7 mouse cellular contexts compared by ENCODE assay signal in the genomic region with DNA sequence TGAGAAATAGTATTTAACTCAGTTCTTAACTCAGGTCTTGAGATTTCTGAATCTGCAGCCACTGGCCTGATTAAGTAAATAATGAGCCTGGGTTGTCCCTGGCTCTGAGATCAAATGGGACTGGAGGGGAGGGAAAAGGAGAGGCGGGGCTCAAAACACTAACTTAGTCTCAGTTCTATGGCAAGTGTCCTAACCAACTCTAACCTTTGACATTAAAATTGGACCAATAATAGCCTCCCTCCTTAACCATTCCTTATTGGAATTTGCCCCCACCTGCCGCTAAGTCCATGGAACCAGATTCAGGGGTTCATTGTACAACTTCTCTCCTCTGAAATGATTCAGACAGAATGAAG. TPM values are rescaled to one million over a fixed set of nuclear protein-coding genes. Genes with fewer than 3 reads are reported as not detected.
DNase-seq lines count a peak whose midpoint lies in the region; ATAC-seq lines count a peak whose summit lies in the region.

TSS of gene Bco2 (minus strand) at position 88 of the 353 bp plus-strand sequence.

- no peaks in the 10 kb centered on the region for H3K27me3 ChIP-seq in megakaryocyte, embryonic 14.5 days (replicated peaks)
- H3K27me3 ChIP-seq in forebrain, embryonic 14.5 days (replicated peaks; ENCODE audit: control insufficient read depth, insufficient read depth, low read length) = no peaks in the 10 kb centered on the region
- H3K27me3 ChIP-seq in limb, embryonic 10.5 days (ENCODE audit: low read depth, poor library complexity, severe bottlenecking) = no peaks in the 10 kb centered on the region
- H3K27me3 ChIP-seq in stomach, embryonic 15.5 days (replicated peaks) = no peaks in the 10 kb centered on the region

- DNase-seq in forebrain, embryonic 14.5 days (ENCODE audit: low spot score) = no peak
- DNase-seq in limb, embryonic 10.5 days (ENCODE audit: low spot score) = no peak
- DNase-seq in layer of hippocampus, adult 9-11 months = no peak
- no peak for DNase-seq in spleen, postnatal 14 days (ENCODE audit: low spot score in 2 of 2)

- H3K4me1 ChIP-seq in megakaryocyte, embryonic 14.5 days = peaks cover 9% of the 10 kb centered on the region
- peaks cover 4% of the 10 kb centered on the region; the same call in 1 of the 2 replicates for H3K4me1 ChIP-seq in forebrain, embryonic 14.5 days (ENCODE audit: control insufficient read depth, insufficient read depth, low read length)
- no peaks in the 10 kb centered on the region for H3K4me1 ChIP-seq in limb, embryonic 10.5 days
- no peaks in the 10 kb centered on the region for H3K4me1 ChIP-seq in stomach, embryonic 15.5 days

- H3K9me3 ChIP-seq in megakaryocyte, embryonic 14.5 days = no peaks in the 10 kb centered on the region
- H3K9me3 ChIP-seq in forebrain, embryonic 14.5 days (replicated peaks; ENCODE audit: control insufficient read depth, low read length) = no peaks in the 10 kb centered on the region
- H3K9me3 ChIP-seq in limb, embryonic 10.5 days (replicated peaks) = no peaks in the 10 kb centered on the region
- H3K9me3 ChIP-seq in stomach, embryonic 15.5 days = no peaks in the 10 kb centered on the region

- H3K4me3 ChIP-seq in megakaryocyte, embryonic 14.5 days (replicated peaks) = peak within 1 kb of the TSS; percentile 84
- peak within 1 kb of the TSS; percentile 7 for H3K4me3 ChIP-seq in forebrain, embryonic 14.5 days (ENCODE audit: low read depth, low read length)
- peak within 1 kb of the TSS; percentile 13 for H3K4me3 ChIP-seq in limb, embryonic 10.5 days
- no peak within 1 kb of the TSS for H3K4me3 ChIP-seq in stomach, embryonic 15.5 days (replicated peaks)

- 3% methylated on average over 2 of the region's 2 CpGs for WGBS in forebrain, embryonic 14.5 days
- 27% methylated on average over 2 of the region's 2 CpGs for WGBS in limb, embryonic 10.5 days
- 39% methylated on average over 2 of the region's 2 CpGs for WGBS in stomach, embryonic 15.5 days

- H3K27ac ChIP-seq in forebrain, embryonic 14.5 days (ENCODE audit: low read depth, low read length) = peak within 1 kb of the TSS; percentile 52
- 0 out of 2 replicates have a peak within 1 kb of the TSS, but pooled peaks have one; percentile 50 for H3K27ac ChIP-seq in limb, embryonic 10.5 days
- peak within 1 kb of the TSS; percentile 35; the same call in 1 of the 2 replicates for H3K27ac ChIP-seq in stomach, embryonic 15.5 days

- no peak; the same call in 1 of the 2 replicates for ATAC-seq in megakaryocyte, adult 5-6 weeks (ENCODE audit: poor library complexity, severe bottlenecking)
- peak; percentile 61 for ATAC-seq in forebrain, embryonic 14.5 days
- no peak for ATAC-seq in stomach, embryonic 15.5 days (ENCODE audit: insufficient read depth, low FRiP score, low read depth)

- no peaks in the 10 kb centered on the region for H3K36me3 ChIP-seq in megakaryocyte, embryonic 14.5 days (replicated peaks; ENCODE audit: low read length)
- H3K36me3 ChIP-seq in forebrain, embryonic 14.5 days (ENCODE audit: control insufficient read depth, insufficient read depth, low read length) = no peaks in the 10 kb centered on the region
- no peaks in the 10 kb centered on the region for H3K36me3 ChIP-seq in limb, embryonic 10.5 days
- H3K36me3 ChIP-seq in stomach, embryonic 15.5 days = no peaks in the 10 kb centered on the region

- H3K9ac ChIP-seq in forebrain, embryonic 14.5 days (ENCODE audit: low read length) = peak within 1 kb of the TSS; percentile 33
- no peak within 1 kb of the TSS for H3K9ac ChIP-seq in stomach, embryonic 15.5 days

- peak within 1 kb of the TSS; percentile 40 for H3K4me2 ChIP-seq in forebrain, embryonic 14.5 days (ENCODE audit: low read length)
- peak within 1 kb of the TSS; percentile 6; the same call in 1 of the 2 replicates for H3K4me2 ChIP-seq in stomach, embryonic 15.5 days

RNA-seq across cellular contexts. Expression of gene Bco2, which starts in this region (rescaled TPM):
- 0.09 TPM in 1 of 2 replicates, not detected in the other for polyA plus RNA-seq in megakaryocyte, embryonic 14.5 days (2012; ENCODE audit: insufficient read depth, low replicate concordance)
- total RNA-seq in megakaryocyte, adult 5-6 weeks (2015) = 0.39 and 0.49 TPM in 2 replicates
- total RNA-seq in megakaryocyte, adult 5-6 weeks (2017) = 0.85 and 1.6 TPM in 2 replicates
- 0.60 and 0.63 TPM in 2 replicates for polyA plus RNA-seq in forebrain, embryonic 14.5 days (2014; fragmentation: Nextera tagmentation; extraction: Ambion mirVana)
- polyA plus RNA-seq in limb, embryonic 10.5 days (2016; fragmentation: Nextera tagmentation; extraction: Ambion mirVana) = 0.06 TPM in 1 of 2 replicates, not detected in the other
- polyA plus RNA-seq in stomach, embryonic 15.5 days (2015; fragmentation: Nextera tagmentation; extraction: Ambion mirVana) = 1.1 and 1.3 TPM in 2 replicates

Comparison
In these comparisons a context has a peak if more than half of its experiments do, and no peak if none do; other contexts are left out.
1. Peak in ATAC-seq, H3K4me3 ChIP-seq, H3K27ac ChIP-seq, H3K9ac ChIP-seq and H3K4me2 ChIP-seq in forebrain, embryonic 14.5 days; RNA of the gene not detected or under 1 TPM.